Mouse (Mus musculus) MEL (cell line): Measurements from ENCODE around the gene Cdkl3. TPM values are rescaled to one million over a fixed set of nuclear protein-coding genes. Genes with fewer than 3 reads are reported as not detected.

Source experiments
- DNase-seq: peaks from one replicate; pipeline ENCODE4 v3.0.0; 2011; ENCODE audit warnings: low read depth, low spot score
- H3K27ac ChIP-seq: 2 replicates; pipeline ENCODE4 v1.5.1; 2012; ENCODE audit warnings: low read depth, mild to moderate bottlenecking, control low read depth, low read length, moderate library complexity; ENCODE audit not compliant: control insufficient read depth
- H3K27me3 ChIP-seq, 2 experiments: fragments of 150-350 bp in 1 of 2; sonication (generic) in 1 of 2; 2 replicates each; pipeline ENCODE4 v1.6.1; 2012; ENCODE audit warnings: low read length in 2 of 2, mild to moderate bottlenecking in 2 of 2, improper control_type of control experiment in 1 of 2, moderate library complexity in 1 of 2; ENCODE audit not compliant: insufficient read depth in 2 of 2, control insufficient read depth in 1 of 2
- H3K36me3 ChIP-seq, 2 experiments: 2 replicates each; pipeline ENCODE4 v1.6.1; 2012 to 2014; ENCODE audit warnings: low read length in 2 of 2, improper control_type of control experiment in 1 of 2, inconsistent platforms in 1 of 2, mild to moderate bottlenecking in 1 of 2; ENCODE audit not compliant: insufficient read depth in 2 of 2, control insufficient read depth in 1 of 2
- H3K4me1 ChIP-seq, 2 experiments: fragments of 150-350 bp in 1 of 2; sonication (generic) in 1 of 2; 2 replicates each; pipeline ENCODE4 v1.6.1; 2012; ENCODE audit warnings: low read length in 2 of 2, improper control_type of control experiment in 1 of 2, mild to moderate bottlenecking in 1 of 2; ENCODE audit not compliant: insufficient read depth in 2 of 2, control insufficient read depth in 1 of 2
- H3K4me3 ChIP-seq, 2 experiments: fragments of 150-350 bp in 1 of 2; sonication (generic) in 1 of 2; 2 replicates each; pipeline ENCODE4 v1.5.1; 2012; ENCODE audit warnings: low read depth in 2 of 2, low read length in 2 of 2, mild to moderate bottlenecking in 2 of 2, moderate library complexity in 2 of 2, control low read depth in 1 of 2, improper control_type of control experiment in 1 of 2; ENCODE audit not compliant: control insufficient read depth in 1 of 2, insufficient read depth in 1 of 2
- H3K79me2 ChIP-seq: 2 replicates; pipeline ENCODE4 v1.6.1; 2012; ENCODE audit warnings: mild to moderate bottlenecking, low read length, moderate library complexity; ENCODE audit not compliant: control insufficient read depth, poor library complexity, insufficient read depth
- H3K9ac ChIP-seq: 2 replicates; pipeline ENCODE4 v1.6.1; 2012; ENCODE audit warnings: low read depth, mild to moderate bottlenecking, control low read depth, low read length, moderate library complexity; ENCODE audit not compliant: control insufficient read depth, poor library complexity, severe bottlenecking
- H3K9me3 ChIP-seq: fragments of 150-350 bp; sonication (generic); replicated peaks from 2 replicates; pipeline ENCODE4 v1.6.1; 2012; ENCODE audit warnings: mild to moderate bottlenecking, low read length, improper control_type of control experiment, moderate library complexity; ENCODE audit not compliant: insufficient read depth
- BHLHE40 ChIP-seq: IDR thresholded peaks from 2 replicates; pipeline ENCODE4 v1.6.1; 2012; ENCODE audit warnings: low read depth, mild to moderate bottlenecking, inconsistent platforms, low read length, improper control_type of control experiment, borderline replicate concordance
- CHD1 ChIP-seq: IDR thresholded peaks from 2 replicates; pipeline ENCODE4 v1.6.1; 2012; ENCODE audit warnings: low read depth, mild to moderate bottlenecking, inconsistent platforms, low read length, improper control_type of control experiment
- CHD2 ChIP-seq: IDR thresholded peaks from 2 replicates; pipeline ENCODE4 v1.6.1; 2011; ENCODE audit warnings: low read length, improper control_type of control experiment
- E2F4 ChIP-seq: IDR thresholded peaks from 2 replicates; pipeline ENCODE4 v1.6.1; 2011; ENCODE audit warnings: low read depth, low read length, improper control_type of control experiment, borderline replicate concordance
- ELF1 ChIP-seq: IDR thresholded peaks from 2 replicates; pipeline ENCODE4 v1.6.1; 2014; ENCODE audit warnings: low read depth, mild to moderate bottlenecking, inconsistent platforms, low read length, improper control_type of control experiment, moderate library complexity
- ETS1 ChIP-seq: IDR thresholded peaks from 2 replicates; pipeline ENCODE4 v1.6.1; 2012; ENCODE audit warnings: low read depth, mild to moderate bottlenecking, inconsistent platforms, low read length, improper control_type of control experiment, moderate library complexity
- GABPA ChIP-seq: IDR thresholded peaks from 2 replicates; pipeline ENCODE4 v1.6.1; 2012; ENCODE audit warnings: low read depth, mild to moderate bottlenecking, inconsistent platforms, low read length, improper control_type of control experiment, moderate library complexity
- GATA1 ChIP-seq: IDR thresholded peaks from 2 replicates; pipeline ENCODE4 v1.6.1; 2011; ENCODE audit warnings: low read depth, low read length, improper control_type of control experiment
- HCFC1 ChIP-seq: IDR thresholded peaks from 2 replicates; pipeline ENCODE4 v1.6.1; 2012; ENCODE audit warnings: low read depth, mild to moderate bottlenecking, inconsistent platforms, low read length, improper control_type of control experiment, moderate library complexity
- JUND ChIP-seq: IDR thresholded peaks from 2 replicates; pipeline ENCODE4 v1.6.1; 2011; ENCODE audit warnings: low read depth, mild to moderate bottlenecking, improper control_type of control experiment, low read length
- MAFK ChIP-seq: IDR thresholded peaks from 2 replicates; pipeline ENCODE4 v1.6.1; 2011; ENCODE audit warnings: low read depth, mild to moderate bottlenecking, low read length, improper control_type of control experiment, borderline replicate concordance
- MAX ChIP-seq: IDR thresholded peaks from 2 replicates; pipeline ENCODE4 v1.6.1; 2011; ENCODE audit warnings: low read length, improper control_type of control experiment
- MAZ ChIP-seq: IDR thresholded peaks from 2 replicates; pipeline ENCODE4 v1.6.1; 2012; ENCODE audit warnings: low read depth, mild to moderate bottlenecking, inconsistent platforms, low read length, improper control_type of control experiment
- MEF2A ChIP-seq: IDR thresholded peaks from 2 replicates; pipeline ENCODE4 v1.6.1; 2014; ENCODE audit warnings: low read depth, mild to moderate bottlenecking, inconsistent platforms, low read length, improper control_type of control experiment; ENCODE audit not compliant: poor library complexity, insufficient replicate concordance, severe bottlenecking; ENCODE audit errors: extremely low read depth
- MXI1 ChIP-seq: IDR thresholded peaks from 2 replicates; pipeline ENCODE4 v1.6.1; 2011; ENCODE audit warnings: mild to moderate bottlenecking, low read depth, low read length, improper control_type of control experiment
- MYB ChIP-seq: IDR thresholded peaks from 2 replicates; pipeline ENCODE4 v1.6.1; 2011; ENCODE audit warnings: mild to moderate bottlenecking, low read depth, low read length, improper control_type of control experiment
- MYC ChIP-seq: IDR thresholded peaks from 2 replicates; pipeline ENCODE4 v1.6.1; 2011; ENCODE audit warnings: low read depth, mild to moderate bottlenecking, low read length, improper control_type of control experiment, moderate library complexity
- NELFE ChIP-seq: IDR thresholded peaks from 2 replicates; pipeline ENCODE4 v1.6.1; 2011; ENCODE audit warnings: low read depth, low read length, improper control_type of control experiment
- NRF1 ChIP-seq: IDR thresholded peaks from 2 replicates; pipeline ENCODE4 v1.6.1; 2014; ENCODE audit warnings: low read depth, mild to moderate bottlenecking, inconsistent platforms, low read length, improper control_type of control experiment, moderate library complexity; ENCODE audit not compliant: poor library complexity, insufficient read depth, severe bottlenecking
- POLR2A ChIP-seq, 2 experiments: IDR thresholded peaks; 2 replicates each; pipeline ENCODE4 v1.6.1; 2011 to 2012; ENCODE audit warnings: low read length in 2 of 2, mild to moderate bottlenecking in 2 of 2, control low read depth in 1 of 2, improper control_type of control experiment in 1 of 2, low read depth in 1 of 2, moderate library complexity in 1 of 2; ENCODE audit not compliant: control insufficient read depth in 1 of 2, insufficient read depth in 1 of 2, poor library complexity in 1 of 2
- POLR2AphosphoS2 ChIP-seq: IDR thresholded peaks from 2 replicates; pipeline ENCODE4 v1.6.1; 2011; ENCODE audit warnings: low read length, improper control_type of control experiment
- POLR2AphosphoS5 ChIP-seq: IDR thresholded peaks from 2 replicates; pipeline ENCODE4 v1.6.1; 2012; ENCODE audit warnings: low read depth, borderline replicate concordance, mild to moderate bottlenecking, inconsistent platforms, low read length, moderate library complexity, mixed read lengths
- RAD21 ChIP-seq: IDR thresholded peaks from 2 replicates; pipeline ENCODE4 v1.6.1; 2011; ENCODE audit warnings: mild to moderate bottlenecking, low read depth, low read length, improper control_type of control experiment
- RCOR1 ChIP-seq: IDR thresholded peaks from 2 replicates; pipeline ENCODE4 v1.6.1; 2012; ENCODE audit warnings: low read depth, mild to moderate bottlenecking, inconsistent platforms, low read length, improper control_type of control experiment
- SIN3A ChIP-seq: IDR thresholded peaks from 2 replicates; pipeline ENCODE4 v1.6.1; 2012; ENCODE audit warnings: low read length, improper control_type of control experiment, inconsistent platforms
- TBP ChIP-seq: IDR thresholded peaks from 2 replicates; pipeline ENCODE4 v1.8.0; 2011; ENCODE audit warnings: low read depth, low read length, improper control_type of control experiment
- TCF12 ChIP-seq: IDR thresholded peaks from 2 replicates; pipeline ENCODE4 v1.6.1; 2014; ENCODE audit warnings: low read depth, mild to moderate bottlenecking, inconsistent platforms, low read length, improper control_type of control experiment, moderate library complexity
- UBTF ChIP-seq: IDR thresholded peaks from 2 replicates; pipeline ENCODE4 v1.6.1; 2012; ENCODE audit warnings: low read depth, mild to moderate bottlenecking, inconsistent platforms, low read length, improper control_type of control experiment, moderate library complexity, borderline replicate concordance; ENCODE audit not compliant: insufficient read depth
- USF1 ChIP-seq: IDR thresholded peaks from 2 replicates; pipeline ENCODE4 v1.6.1; 2014; ENCODE audit warnings: low read depth, mild to moderate bottlenecking, inconsistent platforms, low read length, improper control_type of control experiment, moderate library complexity
- USF2 ChIP-seq, 2 experiments: IDR thresholded peaks; 2 replicates each; pipeline ENCODE4 v1.6.1; 2011 to 2012; ENCODE audit warnings: improper control_type of control experiment in 2 of 2, low read length in 2 of 2, borderline replicate concordance in 1 of 2, inconsistent platforms in 1 of 2, low read depth in 1 of 2, mild to moderate bottlenecking in 1 of 2; ENCODE audit not compliant: insufficient read depth in 1 of 2
- ZC3H11A ChIP-seq: IDR thresholded peaks from 2 replicates; pipeline ENCODE4 v1.6.1; 2012; ENCODE audit warnings: low read depth, mild to moderate bottlenecking, inconsistent platforms, low read length, improper control_type of control experiment
- ZKSCAN1 ChIP-seq: IDR thresholded peaks from 2 replicates; pipeline ENCODE4 v1.6.1; 2012; ENCODE audit warnings: low read depth, mild to moderate bottlenecking, inconsistent platforms, low read length, improper control_type of control experiment, moderate library complexity
- ZNF384 ChIP-seq: IDR thresholded peaks from 2 replicates; pipeline ENCODE4 v1.6.1; 2012; ENCODE audit warnings: low read depth, mild to moderate bottlenecking, inconsistent platforms, low read length, improper control_type of control experiment
- polyA plus RNA-seq, 2 experiments: library from polyadenylated mRNA; stranded (reverse) in 1 of 2; unstranded in 1 of 2; fragments of >175 nt in 1 of 2; fragments of >200 nt in 1 of 2; gene quantifications; 2 replicates each; pipeline versions ENCODE4 v1.2.1 to v1.2.4; 2012; ENCODE audit warnings: low replicate concordance in 2 of 2, low read depth in 1 of 2; ENCODE audit not compliant: insufficient read length in 2 of 2, insufficient read depth in 1 of 2, missing spikeins in 1 of 2
- total RNA-seq: library from RNA; depleted of rRNA; stranded (reverse); fragments of 300-350 nt; gene quantifications from 2 replicates; pipeline ENCODE4 v1.2.3, GENCODE M21; 2012

Cdkl3 gene
- total and polyA plus RNA-seq, 3 experiments, result 3.7 to 4.9 TPM; not detected in 1

GRCm38 (mm10) chr11:52064398-52064797 is 60.4 kb downstream of the Cdkl3 start (continued):
- TF ChIP-seq MEF2A (no peak), USF2 (IDR thresholded peaks at IDR 0.05; ENCODE audit: borderline replicate concordance in 1 of 2, insufficient read depth in 1 of 2, low read depth in 1 of 2, low read length in 2 of 2) (no peak), ZC3H11A (peak; percentile 75), GATA1 (no peak), NRF1 (no peak), GABPA (no peak), MYC (peak; percentile 83), POLR2AphosphoS5 (no peak), ZNF384 (no peak), NELFE (no peak), SIN3A (peak; percentile 65; the same call in 1 of the 2 replicates), ETS1 (no peak), USF1 (no peak)

GRCm38 (mm10) chr11:52065841-52066240 is 61.8 kb downstream of the Cdkl3 start:
- Histone ChIP-seq H3K27me3 (no peaks in the 10 kb centered on the region), H3K4me3 (peak overlapping the region; percentile 44 to 51), H3K27ac (peak overlapping the region; percentile 40), H3K9ac (peak overlapping the region; percentile 56), H3K4me1 (peaks cover 5 to 14% of the 10 kb centered on the region in 2 experiments), H3K79me2 (no peaks in the 10 kb centered on the region), H3K36me3 (peaks cover 0 to 14% of the 10 kb centered on the region in 2 experiments; a peak in 2 of 4 replicates), H3K9me3 (no peaks in the 10 kb centered on the region)
- DNase-seq, result peak; percentile 86
- TF ChIP-seq ZKSCAN1 (no peak), POLR2AphosphoS5 (no peak), NELFE (no peak), POLR2A (IDR thresholded peaks at IDR 0.05; ENCODE audit: control insufficient read depth in 1 of 2, insufficient read depth in 1 of 2, low read depth in 1 of 2, low read length in 2 of 2, poor library complexity in 1 of 2) (peak in 1 of 2 experiments; percentile 69; a peak in 2 of 4 replicates), MEF2A (no peak), TBP (0 out of 2 replicates have a peak, but pooled peaks have one; percentile 34), ELF1 (no peak), JUND (no peak), CHD1 (no peak), ZC3H11A (no peak), USF2 (IDR thresholded peaks at IDR 0.05; ENCODE audit: borderline replicate concordance in 1 of 2, insufficient read depth in 1 of 2, low read depth in 1 of 2, low read length in 2 of 2) (no peak), E2F4 (no peak), SIN3A (peak; percentile 71), TCF12 (no peak), BHLHE40 (no peak), MAX (no peak), MYC (no peak), POLR2AphosphoS2 (no peak), MAZ (no peak), MYB (no peak; the same call in 1 of the 2 replicates), USF1 (no peak), NRF1 (no peak), MXI1 (peak; percentile 100), RAD21 (no peak), MAFK (0 out of 2 replicates have a peak, but pooled peaks have one; percentile 24), RCOR1 (peak; percentile 62), CHD2 (no peak), UBTF (0 out of 2 replicates have a peak, but pooled peaks have one; percentile 48), HCFC1 (peak; percentile 55; the same call in 1 of the 2 replicates)
